Mouse (Mus musculus): ENCODE measurements around the gene Fbxl5. TPM values are rescaled to one million over a fixed set of nuclear protein-coding genes. Genes with fewer than 3 reads are reported as not detected.
A peak's percentile ranks its signal among the peaks of the same experiment; 100 is the strongest.

Gene Fbxl5
- 48.6 and 50.3 TPM in 2 replicates for polyA plus RNA-seq (2015; fragmentation: Nextera tagmentation; extraction: Ambion mirVana)

- Histone ChIP-seq H3K9ac (ENCODE audit: low read length) (no peak within 1 kb of the TSS), H3K27me3 (ENCODE audit: control insufficient read depth, insufficient read depth, low read length) (no peaks in the 10 kb centered on the region), H3K4me3 (ENCODE audit: low read length) (no peak within 1 kb of the TSS), H3K4me1 (ENCODE audit: control insufficient read depth, insufficient read depth, low read length) (peaks cover 5% of the 10 kb centered on the region; the same call in 1 of the 2 replicates), H3K9me3 (replicated peaks; ENCODE audit: control insufficient read depth, low read length) (no peaks in the 10 kb centered on the region), H3K27ac (ENCODE audit: low read length) (no peak within 1 kb of the TSS), H3K4me2 (ENCODE audit: low read depth, low read length) (no peak within 1 kb of the TSS), H3K36me3 (ENCODE audit: control insufficient read depth, insufficient read depth) (no peaks in the 10 kb centered on the region)
- WGBS = 72% methylated on average over 19 of the region's 19 CpGs
- ATAC-seq (replicated peaks; ENCODE audit: extremely low read depth, insufficient read depth, low FRiP score) = no peak
Observed at GRCm38 (mm10) chr5:43821538-43821937, at the start of gene Fbxl5. Gene Fbxl5 (minus strand): TSS chr5:43821638.

GRCm38 (mm10) chr5:43868711-43869600 lies 47.5 kb upstream of the Fbxl5 start:
- no peaks in the 10 kb centered on the region for H3K9me3 ChIP-seq (replicated peaks; ENCODE audit: control insufficient read depth, low read length)
- H3K9ac ChIP-seq (ENCODE audit: low read length) = peak overlapping the region; percentile 72
- H3K27ac ChIP-seq (ENCODE audit: low read length) = peak overlapping the region; percentile 71
- H3K36me3 ChIP-seq (ENCODE audit: control insufficient read depth, insufficient read depth) = no peaks in the 10 kb centered on the region
- peaks cover 7% of the 10 kb centered on the region; the same call in 1 of the 2 replicates for H3K4me1 ChIP-seq (ENCODE audit: control insufficient read depth, insufficient read depth, low read length)
- 2% methylated on average over 28 of the region's 28 CpGs for WGBS
- peak overlapping the region; percentile 62 for H3K4me3 ChIP-seq (ENCODE audit: low read length)
- ATAC-seq (replicated peaks; ENCODE audit: extremely low read depth, insufficient read depth, low FRiP score) = peak; percentile 78
- peak overlapping the region; percentile 87 for H3K4me2 ChIP-seq (ENCODE audit: low read depth, low read length)
- no peaks in the 10 kb centered on the region for H3K27me3 ChIP-seq (ENCODE audit: control insufficient read depth, insufficient read depth, low read length)

- H3K4me1 ChIP-seq (ENCODE audit: control insufficient read depth, insufficient read depth, low read length) = peaks cover 7% of the 10 kb centered on the region; the same call in 1 of the 2 replicates
- ATAC-seq (replicated peaks; ENCODE audit: extremely low read depth, insufficient read depth, low FRiP score) = no peak
Observed at GRCm38 (mm10) chr5:43868253-43868652, 46.8 kb upstream of the Fbxl5 start, which contains the start of gene Cd38. Gene Cd38 (plus strand): TSS chr5:43868553.

GRCm38 (mm10) chr5:43865316-43865715 lies 43.9 kb upstream of the Fbxl5 start:
- WGBS = 52% methylated on average over 2 of the region's 2 CpGs
- no peak overlapping the region for H3K9ac ChIP-seq (ENCODE audit: low read length)
- no peaks in the 10 kb centered on the region for H3K27me3 ChIP-seq (ENCODE audit: control insufficient read depth, insufficient read depth, low read length)
- H3K27ac ChIP-seq (ENCODE audit: low read length) = no peak overlapping the region; the same call in 1 of the 2 replicates
- no peak for ATAC-seq (replicated peaks; ENCODE audit: extremely low read depth, insufficient read depth, low FRiP score)
- no peak overlapping the region for H3K4me2 ChIP-seq (ENCODE audit: low read depth, low read length)
- H3K4me3 ChIP-seq (ENCODE audit: low read length) = no peak overlapping the region
- H3K4me1 ChIP-seq (ENCODE audit: control insufficient read depth, insufficient read depth, low read length) = peaks cover 7% of the 10 kb centered on the region; the same call in 1 of the 2 replicates
- H3K9me3 ChIP-seq (replicated peaks; ENCODE audit: control insufficient read depth, low read length) = no peaks in the 10 kb centered on the region
- H3K36me3 ChIP-seq (ENCODE audit: control insufficient read depth, insufficient read depth) = no peaks in the 10 kb centered on the region

More at GRCm38 (mm10) chr5:43868253-43868652, 46.8 kb upstream of the Fbxl5 start, which contains the start of gene Cd38:
- peak within 1 kb of the TSS; percentile 71 for H3K27ac ChIP-seq (ENCODE audit: low read length)
- H3K4me2 ChIP-seq (ENCODE audit: low read depth, low read length) = peak within 1 kb of the TSS; percentile 87
- no peaks in the 10 kb centered on the region for H3K9me3 ChIP-seq (replicated peaks; ENCODE audit: control insufficient read depth, low read length)
- H3K4me3 ChIP-seq (ENCODE audit: low read length) = peak within 1 kb of the TSS; percentile 62
- no peaks in the 10 kb centered on the region for H3K36me3 ChIP-seq (ENCODE audit: control insufficient read depth, insufficient read depth)
- no peaks in the 10 kb centered on the region for H3K27me3 ChIP-seq (ENCODE audit: control insufficient read depth, insufficient read depth, low read length)
- peak within 1 kb of the TSS; percentile 72 for H3K9ac ChIP-seq (ENCODE audit: low read length)

GRCm38 (mm10) chr5:43863642-43864041 lies 42.2 kb upstream of the Fbxl5 start:
- ATAC-seq (replicated peaks; ENCODE audit: extremely low read depth, insufficient read depth, low FRiP score) = no peak
- Histone ChIP-seq H3K36me3 (ENCODE audit: control insufficient read depth, insufficient read depth) (no peaks in the 10 kb centered on the region), H3K9ac (ENCODE audit: low read length) (no peak overlapping the region), H3K27me3 (ENCODE audit: control insufficient read depth, insufficient read depth, low read length) (no peaks in the 10 kb centered on the region), H3K27ac (ENCODE audit: low read length) (no peak overlapping the region), H3K9me3 (replicated peaks; ENCODE audit: control insufficient read depth, low read length) (no peaks in the 10 kb centered on the region), H3K4me3 (ENCODE audit: low read length) (no peak overlapping the region), H3K4me1 (ENCODE audit: control insufficient read depth, insufficient read depth, low read length) (peaks cover 8% of the 10 kb centered on the region; the same call in 1 of the 2 replicates), H3K4me2 (ENCODE audit: low read depth, low read length) (no peak overlapping the region)
- 53% methylated on average over 6 of the region's 6 CpGs for whole genome bisulfite sequencing

- Histone ChIP-seq H3K27ac (ENCODE audit: low read length) (no peak overlapping the region), H3K4me3 (ENCODE audit: low read length) (no peak overlapping the region), H3K27me3 (ENCODE audit: control insufficient read depth, insufficient read depth, low read length) (no peaks in the 10 kb centered on the region), H3K4me2 (ENCODE audit: low read depth, low read length) (no peak overlapping the region), H3K9ac (ENCODE audit: low read length) (no peak overlapping the region), H3K4me1 (ENCODE audit: control insufficient read depth, insufficient read depth, low read length) (peaks cover 2% of the 10 kb centered on the region; the same call in 1 of the 2 replicates), H3K9me3 (replicated peaks; ENCODE audit: control insufficient read depth, low read length) (no peaks in the 10 kb centered on the region), H3K36me3 (ENCODE audit: control insufficient read depth, insufficient read depth) (no peaks in the 10 kb centered on the region)
- 67% methylated on average over 5 of the region's 5 CpGs for WGBS
- no peak for ATAC-seq (replicated peaks; ENCODE audit: extremely low read depth, insufficient read depth, low FRiP score)
Observed at GRCm38 (mm10) chr5:43860670-43861431, 39.4 kb upstream of the Fbxl5 start.

- H3K27me3 ChIP-seq (ENCODE audit: control insufficient read depth, insufficient read depth, low read length) = no peaks in the 10 kb centered on the region
- peaks cover 2% of the 10 kb centered on the region; the same call in 1 of the 2 replicates for H3K4me1 ChIP-seq (ENCODE audit: control insufficient read depth, insufficient read depth, low read length)
- no peak overlapping the region for H3K27ac ChIP-seq (ENCODE audit: low read length)
- WGBS = 81% methylated on average over 5 of the region's 5 CpGs
- no peak for ATAC-seq (replicated peaks; ENCODE audit: extremely low read depth, insufficient read depth, low FRiP score)
- no peak overlapping the region for H3K9ac ChIP-seq (ENCODE audit: low read length)
- no peaks in the 10 kb centered on the region for H3K9me3 ChIP-seq (replicated peaks; ENCODE audit: control insufficient read depth, low read length)
- no peak overlapping the region for H3K4me2 ChIP-seq (ENCODE audit: low read depth, low read length)
- no peaks in the 10 kb centered on the region for H3K36me3 ChIP-seq (ENCODE audit: control insufficient read depth, insufficient read depth)
- H3K4me3 ChIP-seq (ENCODE audit: low read length) = no peak overlapping the region
Observed at GRCm38 (mm10) chr5:43860096-43860495, 38.7 kb upstream of the Fbxl5 start.

GRCm38 (mm10) chr5:43859663-43860062 lies 38.2 kb upstream of the Fbxl5 start:
- Histone ChIP-seq H3K4me1 (ENCODE audit: control insufficient read depth, insufficient read depth, low read length) (peaks cover 2% of the 10 kb centered on the region; the same call in 1 of the 2 replicates), H3K9me3 (replicated peaks; ENCODE audit: control insufficient read depth, low read length) (no peaks in the 10 kb centered on the region), H3K27ac (ENCODE audit: low read length) (no peak overlapping the region), H3K4me3 (ENCODE audit: low read length) (no peak overlapping the region), H3K4me2 (ENCODE audit: low read depth, low read length) (no peak overlapping the region), H3K27me3 (ENCODE audit: control insufficient read depth, insufficient read depth, low read length) (no peaks in the 10 kb centered on the region), H3K36me3 (ENCODE audit: control insufficient read depth, insufficient read depth) (no peaks in the 10 kb centered on the region), H3K9ac (ENCODE audit: low read length) (no peak overlapping the region)
- WGBS = 40% methylated on average over 8 of the region's 8 CpGs
- no peak for ATAC-seq (replicated peaks; ENCODE audit: extremely low read depth, insufficient read depth, low FRiP score)
